In the genomic region with DNA sequence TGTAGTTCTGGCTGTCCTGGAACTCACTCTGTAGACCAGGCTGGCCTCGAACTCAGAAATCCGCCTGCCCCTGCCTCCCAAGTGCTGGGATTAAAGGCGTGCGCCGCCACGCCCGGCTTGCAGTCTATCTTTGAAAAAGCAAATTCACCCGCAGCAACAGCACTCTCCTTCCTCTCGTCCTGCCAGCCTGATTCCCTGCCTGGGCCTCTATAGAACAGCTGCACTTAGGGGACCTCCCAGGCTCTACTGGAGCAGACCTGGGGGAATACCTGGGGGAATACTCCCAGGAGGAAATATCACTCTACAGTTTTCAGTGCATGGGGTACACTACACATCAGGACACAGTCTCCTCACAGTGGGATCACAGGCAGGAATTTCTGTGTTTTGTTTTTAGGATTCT, we compare ENCODE assay signal across 17 mouse cellular contexts. TPM values are rescaled to one million over a fixed set of nuclear protein-coding genes. Genes with fewer than 3 reads are reported as not detected.
DNase-seq lines count a peak whose midpoint lies in the region; ATAC-seq and TF ChIP-seq lines count a peak whose summit lies in the region.
"Had no signal": no experiment of that assay in that cellular context is flagged by ENCODE, and none has a peak within 500 bp of the region (broad histone marks: within the 10 kb centered on the region; RNA-seq: fewer than 3 reads in every experiment).

No protein-coding gene starts in this region.

- no peak overlapping the region for H3K27ac ChIP-seq in hindbrain, embryonic 16.5 days (ENCODE audit: low read depth, low read length)
- H3K27ac ChIP-seq: embryonic facial prominence, embryonic 12.5 days; embryonic facial prominence, embryonic 15.5 days; gastrocnemius, adult 2 months; heart, embryonic 13.5 days; hindbrain, embryonic 12.5 days; hindbrain, embryonic 15.5 days; intestine, embryonic 15.5 days had no signal

- peaks cover 11% of the 10 kb centered on the region for H3K4me1 ChIP-seq in hindbrain, embryonic 16.5 days (ENCODE audit: control insufficient read depth, insufficient read depth, low read depth, low read length)

- WGBS in hindbrain, embryonic 16.5 days, result 77% methylated on average over 9 of the region's 9 CpGs

- no peak for ATAC-seq in hindbrain, embryonic 16.5 days
- ATAC-seq: intestine, embryonic 15.5 days; Patski had no signal

- no peaks in the 10 kb centered on the region for H3K9me3 ChIP-seq in hindbrain, embryonic 16.5 days (ENCODE audit: control insufficient read depth, low read length)
- H3K9me3 ChIP-seq: embryonic facial prominence, embryonic 12.5 days; embryonic facial prominence, embryonic 15.5 days; heart, embryonic 13.5 days; hindbrain, embryonic 12.5 days; hindbrain, embryonic 15.5 days; intestine, embryonic 15.5 days had no signal

- H3ac ChIP-seq in myocyte (ENCODE audit: control insufficient read depth, insufficient read length), result no peak overlapping the region

- H3K4me3 ChIP-seq in myocyte, result no peak overlapping the region
- H3K4me3 ChIP-seq in hindbrain, embryonic 16.5 days (ENCODE audit: low read length), result no peak overlapping the region
- H3K4me3 ChIP-seq: embryonic facial prominence, embryonic 12.5 days; embryonic facial prominence, embryonic 15.5 days; gastrocnemius, adult 2 months; heart, embryonic 13.5 days; hindbrain, embryonic 12.5 days; hindbrain, embryonic 15.5 days; intestine, embryonic 15.5 days had no signal

- no peak overlapping the region for H3K9ac ChIP-seq in hindbrain, embryonic 16.5 days (ENCODE audit: low read depth, low read length)
- H3K9ac ChIP-seq: embryonic facial prominence, embryonic 12.5 days; embryonic facial prominence, embryonic 15.5 days; forebrain, postnatal 0 days; heart, embryonic 13.5 days; hindbrain, embryonic 12.5 days; hindbrain, embryonic 15.5 days; intestine, embryonic 15.5 days had no signal

- H3K79me2 ChIP-seq in myocyte (ENCODE audit: control insufficient read depth, insufficient read depth), result no peaks in the 10 kb centered on the region

- H3K27me3 ChIP-seq in myocyte (ENCODE audit: control insufficient read depth, insufficient read depth, insufficient read length), result no peaks in the 10 kb centered on the region
- peaks cover 6% of the 10 kb centered on the region; the same call in 1 of the 2 replicates for H3K27me3 ChIP-seq in hindbrain, embryonic 16.5 days (replicated peaks; ENCODE audit: control insufficient read depth, insufficient read depth, low read length)
- H3K27me3 ChIP-seq: embryonic facial prominence, embryonic 12.5 days; embryonic facial prominence, embryonic 15.5 days; hindbrain, embryonic 15.5 days; intestine, embryonic 15.5 days; Patski had no signal

- peak overlapping the region; percentile 85 for H3K4me2 ChIP-seq in myocyte (ENCODE audit: low read depth)
- H3K4me2 ChIP-seq in hindbrain, embryonic 16.5 days (ENCODE audit: low read length), result no peak overlapping the region
- H3K4me2 ChIP-seq: embryonic facial prominence, embryonic 12.5 days; embryonic facial prominence, embryonic 15.5 days; heart, embryonic 13.5 days; hindbrain, embryonic 12.5 days; hindbrain, embryonic 15.5 days; intestine, embryonic 15.5 days had no signal

- peak; percentile 15 for DNase-seq in cerebellum, adult 11-12 months
- no peak for DNase-seq in cerebellum, postnatal 36 days
- peak; percentile 0 for DNase-seq in lung, postnatal 10 days
- no peak for DNase-seq in lung, postnatal 25 days (ENCODE audit: low spot score)
- peak; percentile 5 for DNase-seq in thymus, postnatal 4 days
- no peak for DNase-seq in thymus, adult 18-20 months

- TF ChIP-seq POLR2A in myocyte (IDR thresholded peaks at IDR 0.05; ENCODE audit: insufficient read length, low read depth), result no peak

- H3K36me3 ChIP-seq in myocyte (ENCODE audit: control insufficient read depth, insufficient read depth), result no peaks in the 10 kb centered on the region
- no peaks in the 10 kb centered on the region for H3K36me3 ChIP-seq in hindbrain, embryonic 16.5 days (ENCODE audit: control insufficient read depth, insufficient read depth, low read length)
- H3K36me3 ChIP-seq: embryonic facial prominence, embryonic 12.5 days; embryonic facial prominence, embryonic 15.5 days; heart, embryonic 13.5 days; hindbrain, embryonic 12.5 days; hindbrain, embryonic 15.5 days; intestine, embryonic 15.5 days had no signal

TF ChIP-seq in myocyte, 11 proteins besides CTCF, POLR2A, EP300 and RAD21:
- TF ChIP-seq E2F4 (IDR thresholded peaks at IDR 0.05; ENCODE audit: insufficient read depth), result no peak
- no peak for TF ChIP-seq MAX (IDR thresholded peaks at IDR 0.05; ENCODE audit: low read depth)
- no peak for TF ChIP-seq SRF (IDR thresholded peaks at IDR 0.05; ENCODE audit: control insufficient read depth, insufficient read length, low read depth)
- TF ChIP-seq CEBPB (IDR thresholded peaks at IDR 0.05; ENCODE audit: insufficient read depth, poor library complexity, severe bottlenecking), result no peak
- no peak for TF ChIP-seq TCF12 (IDR thresholded peaks at IDR 0.05; ENCODE audit: insufficient read depth, poor library complexity, severe bottlenecking)
- no peak for TF ChIP-seq POLR2AphosphoS2 (IDR thresholded peaks at IDR 0.05; ENCODE audit: insufficient read length, low read depth)
- no peak for TF ChIP-seq MYOD1 (IDR thresholded peaks at IDR 0.05; ENCODE audit: control insufficient read depth in 1 of 3, insufficient read length in 2 of 3, low read depth in 2 of 3)
- TF ChIP-seq TCF3 (IDR thresholded peaks at IDR 0.05; ENCODE audit: insufficient read length, low read depth), result no peak
- no peak for TF ChIP-seq USF1 (IDR thresholded peaks at IDR 0.05; ENCODE audit: low read depth)
- TF ChIP-seq REST (IDR thresholded peaks at IDR 0.05; ENCODE audit: insufficient read depth, insufficient read length), result no peak
- no peak for TF ChIP-seq MYOG (IDR thresholded peaks at IDR 0.05; ENCODE audit: control insufficient read depth in 1 of 3, insufficient read depth in 1 of 3, insufficient read length in 2 of 3, low read depth in 2 of 3)
TF ChIP-seq in myocyte: peak in this region for 0.

RNA-seq across cellular contexts. Expression of a gene that starts 19.9 kb away (rescaled TPM):
- polyA plus RNA-seq in myocyte (2012; fragmentation: generic; extraction: Trizol), result 31.4 TPM
- 42.1 and 44.5 TPM in 2 replicates for polyA plus RNA-seq in hindbrain, embryonic 16.5 days (2015; fragmentation: Nextera tagmentation; extraction: Ambion mirVana)

RNA-seq across cellular contexts. Expression of a gene that starts 58.2 kb away (rescaled TPM):
- polyA plus RNA-seq in myocyte (2012; fragmentation: generic; extraction: Trizol), result 612 TPM
- 44.9 and 57.8 TPM in 2 replicates for polyA plus RNA-seq in hindbrain, embryonic 16.5 days (2015; fragmentation: Nextera tagmentation; extraction: Ambion mirVana)

Comparison
In these comparisons a context has a peak if more than half of its experiments do, and no peak if none do; other contexts are left out.
1. DNase-seq: peak in cerebellum, adult 11-12 months (single experiment), lung, postnatal 10 days (single experiment) and thymus, postnatal 4 days (single experiment); none in cerebellum, postnatal 36 days (0 of 2), lung, postnatal 25 days (single experiment) and thymus, adult 18-20 months (0 of 2).
2. RNA of a gene that starts 58.2 kb away (polyA plus RNA-seq): 612 TPM in myocyte (single experiment); 44.9 to 57.8 TPM in hindbrain, embryonic 16.5 days; every median in the first group is over 10 times any median in the second.